In genomic region chr2:125228472-125229409, GRCm38 (mm10) we compare ENCODE assay signal across 1 mouse cellular context.
TF ChIP-seq lines count a peak whose summit lies in the region.

No protein-coding gene starts in this region.

TF ChIP-seq in MEL, 35 proteins besides CTCF, POLR2A, EP300 and RAD21 (continued from another document):
- TF ChIP-seq MAX (IDR thresholded peaks at IDR 0.05; ENCODE audit: low read length): peak; percentile 82
- TF ChIP-seq HCFC1 (IDR thresholded peaks at IDR 0.05; ENCODE audit: low read depth, low read length): no peak
- TF ChIP-seq POLR2AphosphoS2 (IDR thresholded peaks at IDR 0.05; ENCODE audit: low read length): no peak
- no peak for TF ChIP-seq ELF1 (IDR thresholded peaks at IDR 0.05; ENCODE audit: low read depth, low read length)
